Mouse (Mus musculus) embryonic facial prominence, embryonic 11.5 days (tissue): Measurements from ENCODE around the gene Kcnj16. TPM values are rescaled to one million over a fixed set of nuclear protein-coding genes. Genes with fewer than 3 reads are reported as not detected.

Source experiments
- ATAC-seq: fragments of 200-750 bp; cut with Nextera tagmentation; replicated peaks from 2 replicates; pipeline ENCODE4 v1.8.0; 2017; ENCODE audit warnings: low read depth; ENCODE audit not compliant: insufficient number of reproducible peaks, low FRiP score, low TSS enrichment
- DNase-seq: peaks from one replicate; pipeline ENCODE4 v3.0.0-alpha.2; 2015; ENCODE audit warnings: low spot score
- H3K27ac ChIP-seq: fragments of 300-500 bp; sonication (generic); replicated peaks from 2 replicates; pipeline ENCODE4 v1.5.1; 2014; ENCODE audit warnings: mild to moderate bottlenecking, low read depth, low read length, control low read depth
- H3K27me3 ChIP-seq: fragments of 300-500 bp; sonication (generic); 2 replicates; pipeline ENCODE4 v1.6.1; 2014; ENCODE audit warnings: mild to moderate bottlenecking, low read length, moderate library complexity, mixed read lengths; ENCODE audit not compliant: control insufficient read depth, insufficient read depth
- H3K36me3 ChIP-seq: fragments of 300-500 bp; sonication (generic); replicated peaks from 2 replicates; pipeline ENCODE4 v1.6.1; 2014; ENCODE audit warnings: low read depth, mild to moderate bottlenecking, low read length, moderate library complexity, mixed read lengths; ENCODE audit not compliant: control insufficient read depth, insufficient read depth
- H3K4me1 ChIP-seq: fragments of 300-500 bp; sonication (generic); 2 replicates; pipeline ENCODE4 v1.6.1; 2014; ENCODE audit warnings: low read length, mixed read lengths; ENCODE audit not compliant: control insufficient read depth, insufficient read depth
- H3K4me2 ChIP-seq: fragments of 300-500 bp; sonication (generic); 2 replicates; pipeline ENCODE4 v1.6.1; 2014; ENCODE audit warnings: low read depth, mild to moderate bottlenecking, control low read depth, low read length, moderate library complexity
- H3K4me3 ChIP-seq: fragments of 300-500 bp; sonication (generic); 2 replicates; pipeline ENCODE4 v1.5.1; 2014; ENCODE audit warnings: low read depth, low read length, control low read depth
- H3K9ac ChIP-seq: fragments of 300-500 bp; sonication (generic); replicated peaks from 2 replicates; pipeline ENCODE4 v1.6.1; 2014; ENCODE audit warnings: mild to moderate bottlenecking, control low read depth, low read length
- H3K9me3 ChIP-seq: fragments of 300-500 bp; sonication (generic); replicated peaks from 2 replicates; pipeline ENCODE4 v1.6.1; 2016; ENCODE audit warnings: mild to moderate bottlenecking, low read length, inconsistent platforms, mixed read lengths; ENCODE audit not compliant: control insufficient read depth
- WGBS: fragments of 180-500 bp; shearing (Covaris S2); extraction: QIAGEN DNeasy Blood & Tissue Kit; methylation state at CpG from one replicate; pipeline ENCODE4 v1.1.7; 2014; 5-methylcytosine and 5-hydroxymethylcytosine counted together
- polyA plus RNA-seq: library from polyadenylated mRNA; unstranded; fragments of >200 nt; fragmentation: Nextera tagmentation; extraction: Ambion mirVana; gene quantifications from 2 replicates; pipeline ENCODE4 v1.2.1, GENCODE M21; 2014

The Kcnj16 gene
- polyA plus RNA-seq, 1 experiment from 2014 or later: 0.42 TPM

- Histone ChIP-seq H3K27ac (no peak overlapping the region), H3K9ac (no peak overlapping the region), H3K4me1 (no peaks in the 10 kb centered on the region), H3K27me3 (no peaks in the 10 kb centered on the region), H3K4me3 (no peak overlapping the region), H3K9me3 (no peaks in the 10 kb centered on the region), H3K4me2 (no peak overlapping the region), H3K36me3 (no peaks in the 10 kb centered on the region)
- DNase-seq (peak; percentile 64), ATAC-seq (no peak; the same call in 1 of the 2 replicates)
- 27% methylated on average over 8 of the region's 8 CpGs for WGBS
Observed at GRCm38 (mm10) chr11:111022681-111023281, 54.9 kb downstream of the Kcnj16 start.

GRCm38 (mm10) chr11:111042175-111042574, 74.3 kb downstream of the Kcnj16 start:
- Histone ChIP-seq H3K27me3 (no peaks in the 10 kb centered on the region), H3K36me3 (no peaks in the 10 kb centered on the region), H3K4me2 (no peak overlapping the region), H3K4me1 (no peaks in the 10 kb centered on the region), H3K9ac (no peak overlapping the region), H3K9me3 (no peaks in the 10 kb centered on the region), H3K4me3 (no peak overlapping the region), H3K27ac (no peak overlapping the region)
- 42% methylated on average over 5 of the region's 5 CpGs for WGBS
- DNase-seq (peak; percentile 66), ATAC-seq (no peak)

- 84% methylated on average over 4 of the region's 4 CpGs for WGBS
Observed at GRCm38 (mm10) chr11:111043298-111043697, 75.5 kb downstream of the Kcnj16 start.

GRCm38 (mm10) chr11:111054252-111054651, 86.4 kb downstream of the Kcnj16 start:
- Histone ChIP-seq H3K27ac (no peak overlapping the region), H3K9me3 (no peaks in the 10 kb centered on the region), H3K4me2 (no peak overlapping the region), H3K4me3 (no peak overlapping the region), H3K9ac (no peak overlapping the region), H3K36me3 (no peaks in the 10 kb centered on the region), H3K27me3 (no peaks in the 10 kb centered on the region), H3K4me1 (no peaks in the 10 kb centered on the region)
- DNase-seq (no peak), ATAC-seq (no peak)
- 90% methylated on average over 3 of the region's 3 CpGs for WGBS

More at GRCm38 (mm10) chr11:111043298-111043697, 75.5 kb downstream of the Kcnj16 start:
- Histone ChIP-seq H3K4me1 (no peaks in the 10 kb centered on the region), H3K27ac (no peak overlapping the region), H3K4me3 (no peak overlapping the region), H3K9ac (no peak overlapping the region), H3K36me3 (no peaks in the 10 kb centered on the region), H3K9me3 (no peaks in the 10 kb centered on the region), H3K27me3 (no peaks in the 10 kb centered on the region), H3K4me2 (no peak overlapping the region)
- DNase-seq (no peak), ATAC-seq (no peak)

GRCm38 (mm10) chr11:111054854-111055822, 87.3 kb downstream of the Kcnj16 start:
- Histone ChIP-seq H3K9me3 (no peaks in the 10 kb centered on the region), H3K4me1 (no peaks in the 10 kb centered on the region), H3K27ac (no peak overlapping the region), H3K27me3 (no peaks in the 10 kb centered on the region), H3K9ac (no peak overlapping the region), H3K4me2 (no peak overlapping the region), H3K36me3 (no peaks in the 10 kb centered on the region), H3K4me3 (no peak overlapping the region)
- DNase-seq (no peak), ATAC-seq (no peak)
- 93% methylated on average over 8 of the region's 8 CpGs for WGBS

GRCm38 (mm10) chr11:111056030-111056429, 88.2 kb downstream of the Kcnj16 start:
- no peak for DNase-seq
- WGBS: 82% methylated on average over 13 of the region's 13 CpGs
- ATAC-seq: no peak
- no peaks in the 10 kb centered on the region for H3K27me3 ChIP-seq
- no peaks in the 10 kb centered on the region for H3K4me1 ChIP-seq
- no peak overlapping the region for H3K9ac ChIP-seq
- H3K27ac ChIP-seq: no peak overlapping the region
- H3K4me3 ChIP-seq: no peak overlapping the region
- H3K36me3 ChIP-seq: no peaks in the 10 kb centered on the region
- H3K4me2 ChIP-seq: no peak overlapping the region
- no peaks in the 10 kb centered on the region for H3K9me3 ChIP-seq

GRCm38 (mm10) chr11:111057435-111057834, 89.6 kb downstream of the Kcnj16 start:
- Histone ChIP-seq H3K4me2 (no peak overlapping the region), H3K27ac (no peak overlapping the region), H3K27me3 (no peaks in the 10 kb centered on the region), H3K9ac (no peak overlapping the region), H3K9me3 (no peaks in the 10 kb centered on the region), H3K4me3 (no peak overlapping the region), H3K4me1 (no peaks in the 10 kb centered on the region), H3K36me3 (no peaks in the 10 kb centered on the region)
- 92% methylated on average over 4 of the region's 4 CpGs for WGBS
- DNase-seq (no peak), ATAC-seq (0 out of 2 replicates have a peak, but pooled peaks have one; percentile 39)

- H3K4me2 ChIP-seq: no peak overlapping the region
- no peaks in the 10 kb centered on the region for H3K27me3 ChIP-seq
- no peak overlapping the region for H3K9ac ChIP-seq
- no peak overlapping the region for H3K27ac ChIP-seq
- no peaks in the 10 kb centered on the region for H3K4me1 ChIP-seq
- ATAC-seq (no peak), DNase-seq (no peak)
- no peak overlapping the region for H3K4me3 ChIP-seq
- H3K36me3 ChIP-seq: no peaks in the 10 kb centered on the region
- H3K9me3 ChIP-seq: no peaks in the 10 kb centered on the region
Observed at GRCm38 (mm10) chr11:111059440-111059839, 91.6 kb downstream of the Kcnj16 start.
